Mouse (Mus musculus) heart, postnatal 14 days (tissue): ENCODE results near the gene Ksr1. TPM values are rescaled to one million over a fixed set of nuclear protein-coding genes. Genes with fewer than 3 reads are reported as not detected.

ENCODE experiments used
- DNase-seq, 2 experiments: peaks; one replicate each; pipeline ENCODE4 v3.0.0; 2021 to 2022
- intact Hi-C: fragments of 180-260 bp; cut with DNase I; formaldehyde crosslinking; loops from one replicate; pipeline ENCODE4 v1.15.1; 2025
- total RNA-seq, 2 experiments: library from RNA; stranded (reverse); gene quantifications; 2 replicates each; pipeline ENCODE4 v1.2.3; 2021

Gene Ksr1
- total RNA-seq, 2 experiments from 2014 or later = 10.2 to 10.7 TPM

DNA sequence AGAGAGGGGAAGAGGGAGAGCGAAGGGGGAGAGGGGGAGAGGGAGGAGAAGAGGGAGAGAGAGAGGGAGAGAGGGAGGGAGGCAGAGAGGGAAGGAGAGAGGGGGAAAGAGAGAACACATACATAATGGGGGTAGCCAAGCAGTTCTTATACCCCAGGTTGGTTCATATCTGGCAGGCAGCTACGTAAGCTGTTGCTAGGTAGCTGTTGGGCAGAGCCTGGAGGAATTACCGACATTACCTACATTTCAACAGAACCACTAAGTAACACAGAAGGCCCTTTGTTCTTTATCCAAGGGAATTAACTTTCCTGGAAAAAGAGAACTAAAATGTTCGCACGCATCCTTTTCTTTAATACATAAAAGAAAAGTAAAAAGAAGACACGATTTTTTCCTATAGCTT is 93.4 kb downstream of the Ksr1 start:
- no peak for DNase-seq
- intact Hi-C loops = no loop called here

DNA sequence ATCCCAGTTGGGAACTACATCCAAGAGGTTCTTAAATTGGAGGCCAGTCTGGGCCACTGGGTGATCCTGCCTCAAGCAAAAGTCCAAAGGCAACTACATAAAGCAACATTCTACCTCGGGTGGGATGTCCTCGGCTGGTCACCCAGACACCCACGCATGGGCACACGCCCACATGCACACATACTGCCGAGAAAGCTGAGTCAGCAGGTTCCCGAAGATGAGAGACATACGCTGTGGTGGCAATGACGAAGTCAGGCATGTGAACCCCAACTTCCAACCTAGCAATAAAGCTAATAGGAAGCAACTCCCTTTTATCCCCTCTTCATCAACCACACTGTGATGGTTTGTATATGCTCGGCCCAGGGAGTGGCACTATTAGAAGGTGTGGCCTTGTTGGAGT is 94.7 kb downstream of the Ksr1 start:
- intact Hi-C loops = no loop called here
- no peak for DNase-seq

DNA sequence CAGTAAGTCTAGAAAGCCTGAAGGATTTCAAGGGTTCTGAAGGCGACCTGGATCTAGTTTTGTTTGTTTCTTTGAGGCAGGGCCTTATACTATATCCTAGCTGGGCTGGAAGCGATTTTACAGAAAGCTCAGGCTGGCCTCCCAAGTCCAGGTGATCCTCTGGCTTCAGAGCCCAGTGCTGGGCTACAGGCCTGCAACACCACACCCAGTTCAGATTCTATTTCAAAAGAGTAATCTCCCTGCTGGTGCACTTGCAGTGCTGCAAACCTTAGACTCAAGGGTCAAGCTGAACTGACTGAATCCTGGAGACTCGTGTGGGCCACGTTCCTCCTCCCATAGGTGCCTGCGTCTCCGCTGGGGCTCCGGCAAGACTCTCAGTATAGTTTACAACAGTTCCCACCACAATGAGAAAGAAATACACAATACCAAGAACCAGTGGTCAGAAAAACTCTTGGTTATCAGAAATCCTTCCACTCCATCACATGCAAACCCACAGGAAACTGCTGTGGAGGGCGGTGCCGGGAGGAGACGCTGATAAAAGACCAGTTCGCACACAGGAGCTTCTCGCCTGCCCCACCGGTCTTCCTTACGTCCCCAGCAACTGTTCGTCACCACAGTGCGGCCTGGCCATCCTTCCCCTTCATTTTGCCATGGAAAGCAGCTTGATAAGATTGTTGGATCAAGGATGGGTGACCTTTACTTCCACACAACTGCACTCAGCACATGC is 95.3 kb downstream of the Ksr1 start:
- no peak for DNase-seq
- intact Hi-C loops = no loop called here

DNA sequence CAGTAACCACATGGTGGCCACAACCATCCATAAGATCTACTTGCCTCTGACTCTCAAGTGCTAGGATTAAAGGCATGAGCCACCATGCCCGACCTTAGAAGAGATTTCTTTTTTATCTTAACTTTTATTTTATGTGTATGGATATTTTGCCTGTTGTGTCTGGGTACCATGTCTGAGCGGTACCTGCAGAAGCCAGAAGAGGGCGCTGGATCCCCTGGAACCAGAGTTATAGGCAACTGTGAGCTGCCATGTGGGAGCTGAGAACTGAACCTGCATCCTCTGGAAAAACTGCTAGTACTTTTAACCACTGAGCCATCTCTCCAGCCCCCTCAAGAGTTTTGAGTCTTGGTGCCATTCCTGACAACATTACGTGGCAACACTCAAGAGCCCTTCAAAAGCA is 97.3 kb downstream of the Ksr1 start:
- intact Hi-C loops = no loop called here
- DNase-seq = no peak

DNA sequence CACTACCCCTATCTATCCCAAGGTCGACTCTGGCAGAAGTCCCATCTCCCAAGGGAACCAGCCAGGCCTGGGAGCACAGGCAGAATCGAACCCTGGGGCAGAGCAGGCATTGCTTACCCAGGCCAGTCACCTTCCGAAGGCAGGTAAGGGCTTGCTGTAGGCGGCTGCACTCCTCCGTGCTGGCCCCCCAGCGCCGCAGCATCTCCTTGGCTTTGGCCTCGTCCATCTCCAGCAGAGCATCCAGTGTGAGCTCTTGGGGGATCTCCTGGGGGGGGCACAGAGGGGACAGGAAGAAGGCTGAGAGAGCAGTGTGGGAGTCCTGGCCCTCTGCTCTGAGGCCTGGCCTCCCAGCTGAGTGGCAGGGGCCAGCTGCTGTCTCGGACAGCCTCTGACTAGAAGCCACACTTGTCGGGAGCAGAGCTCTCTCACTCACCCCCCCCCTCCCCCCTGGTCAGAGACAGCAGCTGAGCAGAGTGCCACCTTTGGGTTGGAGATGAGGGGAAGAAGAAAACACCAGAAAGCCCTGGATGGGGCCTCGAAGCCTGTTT is 99.0 kb downstream of the Ksr1 start:
- no peak for DNase-seq
- intact Hi-C loops = no loop called here

DNA sequence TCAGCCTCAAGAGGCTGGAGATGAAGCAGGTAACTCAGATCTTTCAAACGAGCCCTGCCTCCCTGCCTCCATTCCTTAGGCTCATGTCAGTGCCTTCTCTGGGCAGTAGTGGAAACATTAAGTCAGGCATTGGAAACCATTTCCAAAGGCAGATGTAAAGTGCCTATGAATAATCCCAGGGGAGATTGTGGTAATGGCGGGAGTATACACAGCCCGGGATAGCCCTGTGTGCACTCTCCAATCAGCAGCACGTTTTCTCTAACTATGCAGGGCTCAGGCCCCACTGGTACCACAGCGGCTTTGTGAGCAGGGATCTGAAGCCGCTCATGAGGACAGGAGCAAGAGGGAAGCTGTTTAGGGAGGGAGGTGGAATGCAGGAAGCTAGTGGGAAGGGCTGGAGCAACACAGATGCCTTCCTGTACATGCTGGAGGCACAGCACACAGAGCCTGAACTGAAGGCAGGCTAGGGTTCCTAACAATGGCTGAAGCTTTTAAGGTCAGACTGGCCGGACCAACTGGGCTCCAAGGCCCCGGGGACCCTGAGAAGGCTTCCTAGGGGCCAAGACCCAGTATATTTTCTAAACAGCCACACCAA is 99.5 kb downstream of the Ksr1 start:
- intact Hi-C loops = no loop called here
- DNase-seq = no peak

DNA sequence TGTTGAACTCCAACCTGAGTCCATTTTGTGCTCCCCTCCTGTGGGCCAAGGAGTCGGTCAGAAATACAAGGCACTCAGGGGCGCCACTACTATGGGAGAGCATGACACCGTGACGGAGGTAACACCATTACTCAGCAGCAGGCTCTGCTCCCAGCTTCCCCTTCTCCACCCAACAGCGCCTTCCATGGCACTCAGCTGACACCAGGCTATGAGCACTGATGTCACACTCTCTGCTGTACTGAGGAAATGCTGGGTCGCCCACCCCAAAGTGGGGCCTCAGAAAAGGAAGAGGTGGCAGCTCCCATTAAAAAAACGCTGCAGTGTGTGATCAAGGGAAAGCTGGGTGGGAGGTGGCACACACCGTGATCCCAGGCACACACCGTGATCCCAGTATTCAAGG is 101.0 kb downstream of the Ksr1 start:
- intact Hi-C loops = no loop called here
- no peak for DNase-seq

DNA sequence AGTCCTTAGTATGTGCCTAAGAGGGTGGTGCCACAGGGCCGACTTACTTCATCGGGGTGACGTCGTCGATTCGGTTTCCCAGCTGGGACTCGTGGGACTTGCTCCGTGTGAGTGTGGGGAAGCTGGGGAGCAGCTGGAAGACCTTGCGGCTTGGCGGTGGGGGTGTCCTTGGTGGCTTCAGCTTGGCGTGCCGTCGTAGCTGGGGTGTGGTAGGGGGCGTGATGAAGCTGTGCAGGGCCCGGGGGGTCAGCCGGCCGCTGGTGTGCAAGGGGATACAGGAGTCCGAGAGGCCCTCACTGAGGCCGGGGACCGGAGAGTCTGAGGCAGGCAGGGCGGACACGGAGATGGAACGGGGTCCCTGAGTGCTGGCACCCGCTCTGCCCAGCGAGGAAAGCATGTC is 101.4 kb downstream of the Ksr1 start:
- intact Hi-C loops = no loop called here
- DNase-seq = no peak

DNA sequence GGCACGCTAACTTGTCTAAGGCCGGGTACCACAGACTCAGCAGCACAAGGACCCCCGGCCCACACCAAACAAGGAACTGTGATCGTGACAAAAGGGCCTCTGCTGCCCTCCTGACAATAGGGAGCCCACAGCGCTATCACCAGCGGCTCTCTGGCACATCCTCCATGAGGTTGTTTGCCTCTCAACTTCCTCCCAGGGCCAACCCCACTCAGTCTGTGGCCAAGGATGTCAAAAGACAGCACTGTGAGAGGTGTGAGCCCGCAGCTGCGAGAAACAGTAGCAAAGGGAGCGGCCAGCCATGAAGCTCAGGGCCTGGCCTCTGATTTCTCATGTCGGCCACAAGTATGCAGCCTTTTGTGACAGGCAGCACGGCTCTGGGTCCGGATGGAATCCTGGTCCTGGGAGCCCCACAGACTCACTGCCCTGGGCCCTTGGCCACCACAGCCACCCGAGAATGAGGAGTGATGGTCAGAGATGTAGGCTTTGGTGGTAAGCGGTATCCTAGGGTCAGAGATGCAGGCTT is 104.2 kb downstream of the Ksr1 start:
- intact Hi-C loops = no loop called here
- no peak for DNase-seq

DNA sequence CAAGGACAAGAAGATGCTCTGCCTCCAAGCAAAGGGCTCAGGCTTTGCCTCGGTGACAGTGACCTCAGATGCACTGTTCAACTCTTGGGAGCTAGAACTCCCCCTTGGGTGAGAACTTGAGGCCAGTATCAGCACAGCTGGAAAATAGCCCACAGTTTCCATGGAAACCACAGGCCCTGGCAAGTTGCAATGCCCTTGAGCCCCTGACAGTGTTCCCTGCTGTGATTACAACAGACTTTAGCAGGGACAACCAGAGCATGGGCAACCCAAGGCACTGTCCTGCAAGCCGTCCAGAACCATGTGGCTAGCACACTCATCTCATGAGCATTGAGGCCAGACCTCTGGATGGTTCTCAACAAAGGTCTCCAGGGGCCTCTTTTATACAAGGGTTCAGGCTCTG is 106.7 kb downstream of the Ksr1 start:
- intact Hi-C loops = no loop called here
- DNase-seq = peak; percentile 65 to 75

DNA sequence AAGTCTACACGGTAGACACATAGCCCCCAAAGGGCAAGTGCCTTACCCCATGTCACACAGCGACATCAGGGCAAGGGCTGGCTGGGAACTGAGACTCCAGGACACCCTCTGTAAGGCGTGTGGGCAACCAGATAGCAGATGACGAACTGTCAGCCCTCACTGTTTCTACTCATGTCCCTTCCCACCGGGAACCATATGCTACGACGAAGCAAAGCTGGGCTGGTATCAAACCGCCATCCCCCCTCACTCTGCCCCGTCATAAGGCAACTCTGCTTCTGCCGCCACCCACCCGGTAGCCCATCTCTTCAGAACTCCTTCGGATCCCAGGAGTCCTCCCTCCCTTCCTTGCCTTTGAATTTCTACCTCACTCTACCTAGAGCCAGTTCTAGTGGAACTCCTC is 108.7 kb downstream of the Ksr1 start:
- DNase-seq = no peak
- intact Hi-C loops = no loop called here

DNA sequence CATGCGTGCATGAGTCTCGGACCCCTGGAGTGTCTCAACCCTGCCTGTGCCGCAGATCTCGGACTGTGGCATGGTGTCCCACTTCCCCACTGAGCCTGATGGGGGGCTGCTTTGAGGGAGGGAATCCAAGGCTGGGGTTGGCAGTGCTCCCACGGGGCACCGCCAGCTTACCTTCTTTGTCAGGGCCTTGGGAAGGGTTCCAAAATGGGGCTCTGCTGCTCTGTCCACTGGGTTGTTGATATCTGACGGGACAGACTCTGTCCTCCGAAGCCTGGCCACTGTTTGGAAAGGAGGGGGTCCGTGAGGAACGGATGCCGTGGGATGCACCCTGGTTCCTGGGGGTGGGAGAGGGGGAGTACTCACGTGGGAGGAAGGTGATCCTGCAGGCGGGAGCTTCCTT is 109.9 kb downstream of the Ksr1 start:
- no peak for DNase-seq
- intact Hi-C loops = no loop called here

DNA sequence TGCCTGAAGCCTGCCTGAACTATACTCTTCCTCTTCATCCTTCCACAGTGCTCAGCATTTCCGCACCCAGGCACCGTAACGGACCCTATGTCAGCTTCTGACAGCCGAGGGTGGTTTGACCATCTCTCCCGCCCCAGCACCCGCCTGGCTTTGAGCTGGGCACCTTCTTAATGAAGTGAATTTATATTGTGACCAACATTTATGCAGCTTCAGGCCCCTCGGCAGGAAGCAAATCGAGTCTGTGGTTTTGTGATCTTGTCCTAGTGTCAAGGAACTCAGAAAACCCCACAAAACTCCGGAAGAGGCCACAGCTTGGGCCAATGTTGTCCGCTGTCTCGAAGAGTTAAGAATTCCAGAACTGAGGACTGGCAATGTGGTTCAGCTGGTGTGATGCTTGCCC is 112.6 kb downstream of the Ksr1 start:
- intact Hi-C loops = loop anchor here (5.0 kb wide), 2 partner anchors 159 to 264 kb away; partner anchors contain the start of gene Gm9964
- DNase-seq = no peak

DNA sequence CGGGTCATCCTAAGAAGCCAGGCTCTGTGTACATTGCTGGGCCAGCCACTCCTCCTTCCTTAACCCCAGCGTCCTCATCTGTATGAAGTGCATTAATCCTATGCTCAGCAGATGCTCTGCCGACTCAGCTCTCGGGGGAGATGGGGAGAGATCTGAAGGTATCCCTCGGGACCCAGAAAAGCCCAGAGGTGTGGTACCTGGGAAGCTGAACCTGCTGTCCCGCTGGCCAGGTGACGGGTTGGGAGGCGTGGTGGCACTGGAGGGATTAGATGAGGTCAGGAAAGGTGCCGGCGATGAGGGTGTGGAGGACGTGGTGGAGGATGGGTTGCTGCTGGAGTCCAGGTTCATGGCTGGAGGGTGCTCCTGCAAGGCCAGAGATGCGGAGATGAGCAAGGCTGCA is 113.2 kb downstream of the Ksr1 start:
- intact Hi-C loops = loop anchor here (5.0 kb wide), 2 partner anchors 159 to 264 kb away; partner anchors contain the start of gene Gm9964
- DNase-seq = no peak

DNA sequence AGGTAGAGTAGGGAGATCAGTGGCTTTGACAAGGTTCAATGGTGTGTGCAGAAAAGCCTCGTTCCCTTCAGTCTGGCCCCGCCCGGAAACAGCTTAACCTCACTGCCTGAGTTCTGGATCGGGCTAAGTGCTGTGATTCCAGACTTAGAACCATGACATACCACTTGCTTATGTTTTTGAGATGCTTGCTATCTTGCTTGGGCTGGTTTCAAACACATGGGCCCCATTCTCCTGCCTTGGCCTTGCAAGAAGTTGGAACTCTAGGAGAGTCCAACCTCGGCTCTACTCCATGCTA is 114.8 kb downstream of the Ksr1 start:
- no peak for DNase-seq
- intact Hi-C loops = loop anchor here (2.0 to 5.0 kb wide), 5 partner anchors 33 to 266 kb away; partner anchors contain the start of gene Gm9964

DNA sequence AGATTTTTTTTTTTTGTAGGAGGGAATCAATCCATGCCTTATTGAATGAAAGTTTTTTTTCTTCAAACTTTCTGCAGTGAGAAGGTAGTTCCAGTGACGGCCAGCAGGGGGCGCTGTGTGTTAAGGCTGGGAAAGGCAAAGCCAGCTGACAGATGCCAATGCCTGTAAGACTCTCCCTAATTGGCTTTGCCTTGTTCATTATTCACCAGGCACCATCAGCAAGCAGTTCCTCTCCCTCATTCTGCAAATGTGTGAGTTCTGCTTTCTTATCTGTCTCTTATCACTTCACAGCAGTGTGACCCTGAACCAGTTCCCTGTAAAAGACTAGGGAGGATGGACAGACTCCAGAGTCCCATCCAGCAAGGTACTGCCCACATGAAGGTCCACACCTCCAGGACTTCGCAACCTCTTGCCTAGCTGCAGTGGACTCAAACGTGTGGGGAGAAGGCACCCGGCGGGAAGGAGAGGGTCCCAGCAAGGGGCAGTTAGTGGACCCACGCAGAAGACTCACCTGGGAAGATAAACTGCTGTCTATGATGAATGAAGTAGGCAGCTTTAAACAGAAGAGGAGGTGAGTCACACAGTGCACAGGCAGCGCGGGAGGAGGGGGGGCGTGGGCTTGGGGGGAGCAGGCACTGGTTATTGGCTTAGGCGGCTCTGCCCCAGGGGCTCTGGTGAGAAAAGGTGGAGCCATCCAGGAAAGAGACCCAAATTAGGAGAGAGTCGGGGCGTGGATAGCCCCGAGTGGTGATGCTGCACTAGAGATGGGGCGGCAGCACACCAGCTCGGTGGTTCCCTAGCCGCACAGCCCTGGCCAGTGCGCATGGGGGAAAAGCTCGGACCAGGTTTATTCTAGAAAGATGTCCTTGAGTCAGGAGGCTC is 115.4 kb downstream of the Ksr1 start:
- intact Hi-C loops = loop anchor here (1.0 to 5.0 kb wide), 6 partner anchors 34 to 266 kb away; partner anchors contain the start of gene Gm9964
- DNase-seq = peak; percentile 88 to 95

DNA sequence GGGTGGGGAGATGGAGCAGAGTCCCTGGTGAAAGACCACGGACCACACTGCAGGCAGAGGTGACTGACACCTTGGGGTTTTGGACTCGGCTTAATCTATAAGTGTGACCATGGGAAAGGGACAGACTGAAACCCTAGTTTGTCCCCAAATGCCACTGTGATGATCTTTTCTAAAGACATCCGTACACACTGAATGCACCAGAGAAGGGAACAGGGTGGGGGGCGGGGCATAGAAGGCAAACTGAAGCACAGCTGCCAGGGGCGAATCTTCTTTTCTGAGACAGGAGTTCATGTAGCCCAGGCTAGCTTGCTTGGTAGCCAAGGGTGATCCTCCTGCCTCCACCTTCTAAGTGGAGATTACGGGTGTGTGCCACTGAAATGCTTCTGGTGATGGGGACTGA is 122.5 kb downstream of the Ksr1 start:
- intact Hi-C loops = loop anchor here (10.0 kb wide), 1 partner anchor 371 kb away; no protein-coding TSS in a partner anchor
- no peak for DNase-seq

DNA sequence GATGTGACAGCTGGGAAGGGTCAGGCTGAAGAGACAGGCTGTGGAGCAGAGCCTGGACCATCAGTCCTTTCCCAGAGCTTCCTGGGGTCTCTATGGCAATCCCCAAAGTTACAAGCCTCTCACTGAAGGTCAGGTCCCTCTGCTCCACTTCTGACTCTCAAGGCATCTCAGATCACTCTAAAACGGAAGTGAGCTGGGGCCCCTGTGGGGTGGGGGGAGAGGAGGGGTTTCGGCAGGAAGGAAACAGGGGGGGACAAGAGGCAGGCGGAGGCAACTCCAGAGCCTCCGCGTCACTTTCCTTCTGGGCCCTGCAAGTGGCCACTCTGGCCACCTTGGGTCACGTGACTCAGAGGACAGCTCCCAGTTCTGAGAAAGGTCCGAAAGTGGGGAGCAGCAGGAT is 122.9 kb downstream of the Ksr1 start:
- intact Hi-C loops = loop anchor here (10.0 kb wide), 1 partner anchor 371 kb away; no protein-coding TSS in a partner anchor
- peak; percentile 46 to 54 for DNase-seq

DNA sequence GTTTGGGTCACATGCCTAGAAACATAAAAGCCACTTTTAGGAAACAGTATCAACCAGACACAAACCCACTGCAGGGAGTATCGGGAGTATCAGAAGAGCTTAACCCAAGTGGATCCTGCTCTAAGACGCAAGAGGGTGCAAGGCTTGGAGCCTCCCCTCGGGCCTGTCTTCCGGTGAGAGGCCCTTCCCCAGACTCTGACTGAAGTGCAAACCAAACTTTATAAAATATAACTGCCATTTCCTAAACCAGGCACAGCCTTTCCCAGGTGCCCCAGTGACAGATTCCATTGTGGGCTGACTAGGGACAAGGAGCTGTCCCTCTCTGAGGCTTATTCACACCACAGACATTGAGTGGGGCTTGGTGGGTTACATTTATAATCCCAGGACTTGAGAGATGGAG is 123.4 kb downstream of the Ksr1 start:
- DNase-seq = no peak
- intact Hi-C loops = loop anchor here (10.0 kb wide), 1 partner anchor 372 kb away; no protein-coding TSS in a partner anchor

DNA sequence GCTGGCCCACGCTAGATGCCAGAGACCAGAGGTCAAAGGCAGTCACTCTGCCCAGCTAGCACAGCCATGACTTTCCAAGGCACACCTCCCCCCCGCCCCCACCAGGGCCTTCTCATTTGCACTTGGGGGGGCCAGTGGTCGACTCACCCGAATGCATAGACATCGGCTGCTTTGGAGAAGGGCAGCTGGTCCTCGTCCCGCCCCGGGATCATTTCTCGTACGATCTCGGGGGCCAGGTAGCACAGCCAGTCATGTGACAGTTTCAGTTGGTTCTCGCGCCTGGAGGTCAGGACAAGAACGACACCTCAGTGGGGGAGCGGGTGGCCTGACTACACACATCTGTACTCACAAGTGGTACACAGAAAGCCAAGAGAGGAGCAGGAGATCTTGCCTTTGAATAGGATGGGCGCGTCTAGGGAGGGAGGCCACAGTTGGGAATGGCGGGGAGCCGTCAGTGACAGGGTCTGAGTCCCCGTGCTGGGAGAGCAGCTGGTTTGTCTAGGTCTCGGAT is 125.6 kb downstream of the Ksr1 start:
- DNase-seq = no peak
- intact Hi-C loops = loop anchor here (10.0 kb wide), 1 partner anchor 374 kb away; no protein-coding TSS in a partner anchor
